Mouse (Mus musculus): ENCODE data around the gene Gtf2ird1.
"Not testable (repeated sequence)": the region's sequence is repeated elsewhere in the genome, so short reads cannot be mapped to it uniquely, and the experiment has no call there.

The Gtf2ird1 gene

GRCm38 (mm10) chr5:134409606-134410306, 46.8 kb downstream of the Gtf2ird1 start:
- DNase-seq (ENCODE audit: low spot score in 2 of 2), result no peak

- DNase-seq (ENCODE audit: low spot score in 2 of 2), result no peak
These were observed 48.4 kb downstream of the Gtf2ird1 start for GRCm38 (mm10) chr5:134408119-134408518.

DNA sequence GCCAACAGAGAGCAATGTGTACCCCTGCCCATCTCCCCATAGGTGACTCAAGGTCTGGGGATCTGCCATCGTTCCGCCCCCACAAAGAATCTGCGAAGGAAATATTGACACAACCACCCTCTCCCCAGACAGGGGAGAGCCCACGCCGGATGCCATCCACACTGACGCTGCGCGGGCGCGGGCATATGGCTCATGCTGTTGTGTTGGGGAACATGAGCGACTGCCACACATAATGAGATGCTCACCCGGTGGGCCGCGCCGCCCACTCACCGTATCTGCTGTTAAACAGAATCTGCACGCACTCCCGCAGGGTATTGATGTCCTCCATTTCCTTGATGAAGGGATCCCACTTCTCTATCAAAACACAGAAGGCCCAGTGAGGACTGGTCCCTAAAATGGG, 54.7 kb downstream of the Gtf2ird1 start:
- peak; percentile 28 to 31 for DNase-seq (ENCODE audit: low spot score in 2 of 2)

DNA sequence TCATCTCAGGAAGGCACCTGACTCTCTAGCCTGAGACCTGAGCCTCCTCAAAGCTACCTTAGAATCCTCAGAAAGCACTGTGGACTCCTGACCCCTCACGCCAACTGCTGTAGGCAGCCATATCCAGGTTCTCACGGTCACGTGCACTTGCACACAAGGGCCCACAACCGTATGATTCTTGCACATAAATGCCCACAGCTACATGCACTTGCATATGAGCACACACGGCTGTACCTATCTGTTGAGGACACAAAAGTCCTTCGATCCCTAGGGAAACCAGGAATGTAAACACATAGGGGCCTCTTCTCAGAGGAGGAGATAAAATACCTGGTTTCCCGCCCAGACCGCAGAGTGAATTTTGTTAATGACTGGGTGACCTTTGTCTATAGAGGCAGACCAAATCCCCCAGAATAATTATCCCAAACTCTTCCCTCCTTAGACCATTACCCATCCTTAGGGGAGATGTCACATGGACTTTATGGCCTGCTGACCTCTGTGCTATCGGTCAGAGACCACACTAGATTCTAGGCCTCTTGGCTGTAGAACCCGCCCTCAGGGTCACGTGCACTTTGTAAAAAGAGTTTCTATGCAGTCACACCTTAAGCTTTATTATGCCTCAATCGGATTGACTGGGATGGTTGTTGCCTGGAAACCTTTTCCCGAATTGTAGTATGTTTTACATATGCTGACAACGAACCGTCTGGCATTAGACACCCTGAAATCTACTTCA, 58.9 kb downstream of the Gtf2ird1 start:
- DNase-seq (ENCODE audit: low spot score in 2 of 2), result no peak

- no peak for DNase-seq (ENCODE audit: low spot score in 2 of 2)
These were observed 60.0 kb downstream of the Gtf2ird1 start for GRCm38 (mm10) chr5:134396519-134396918.

GRCm38 (mm10) chr5:134394624-134395023, 61.9 kb downstream of the Gtf2ird1 start:
- no peak for DNase-seq (ENCODE audit: low spot score in 2 of 2)

GRCm38 (mm10) chr5:134393624-134394023, 62.9 kb downstream of the Gtf2ird1 start:
- DNase-seq (ENCODE audit: low spot score in 2 of 2), result no peak

- peak; percentile 51 to 56 for DNase-seq (ENCODE audit: low spot score in 2 of 2)
These were observed 71.4 kb downstream of the Gtf2ird1 start for GRCm38 (mm10) chr5:134385106-134385505.

DNA sequence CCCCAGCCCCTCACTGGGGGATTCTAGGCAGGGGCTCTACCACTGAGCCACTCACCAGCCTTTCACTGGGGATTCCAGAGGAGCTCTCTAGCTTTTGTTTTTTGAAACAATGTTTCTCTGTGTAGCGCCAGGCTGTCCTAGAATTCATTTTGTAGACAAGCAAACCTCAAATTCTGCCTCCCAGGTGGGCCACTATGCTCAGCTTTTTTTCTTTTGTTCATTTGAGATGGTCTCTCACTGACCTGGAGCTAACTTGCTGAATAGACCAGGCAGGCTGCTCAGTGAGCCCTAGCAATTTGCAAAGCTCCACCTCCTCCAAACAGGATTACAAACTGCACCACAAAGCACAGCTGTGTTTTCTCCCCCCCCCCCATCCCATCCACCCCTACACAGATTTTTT, 81.3 kb downstream of the Gtf2ird1 start:
- no peak for DNase-seq (ENCODE audit: low spot score in 2 of 2)

DNA sequence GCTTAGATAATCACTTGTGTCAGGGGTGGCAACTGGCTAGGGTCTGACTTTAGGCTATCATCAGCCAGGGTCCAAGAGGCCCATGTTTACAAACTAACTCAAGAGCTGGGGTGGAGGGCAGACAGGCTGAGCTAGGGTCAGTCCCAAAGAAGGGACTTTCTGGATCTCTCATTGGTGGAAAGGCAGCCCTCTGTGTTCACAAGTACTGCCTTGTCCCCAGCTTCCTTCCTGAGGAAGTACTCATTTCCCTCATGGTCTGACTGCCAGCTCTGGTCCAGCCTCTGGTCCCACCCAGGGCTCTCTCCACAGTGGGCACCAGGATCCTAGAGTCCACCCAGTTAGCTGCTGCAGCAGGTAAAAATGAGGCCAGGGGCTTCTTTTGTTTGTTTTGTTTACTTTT, 82.0 kb downstream of the Gtf2ird1 start:
- no peak for DNase-seq (ENCODE audit: low spot score in 2 of 2)

DNA sequence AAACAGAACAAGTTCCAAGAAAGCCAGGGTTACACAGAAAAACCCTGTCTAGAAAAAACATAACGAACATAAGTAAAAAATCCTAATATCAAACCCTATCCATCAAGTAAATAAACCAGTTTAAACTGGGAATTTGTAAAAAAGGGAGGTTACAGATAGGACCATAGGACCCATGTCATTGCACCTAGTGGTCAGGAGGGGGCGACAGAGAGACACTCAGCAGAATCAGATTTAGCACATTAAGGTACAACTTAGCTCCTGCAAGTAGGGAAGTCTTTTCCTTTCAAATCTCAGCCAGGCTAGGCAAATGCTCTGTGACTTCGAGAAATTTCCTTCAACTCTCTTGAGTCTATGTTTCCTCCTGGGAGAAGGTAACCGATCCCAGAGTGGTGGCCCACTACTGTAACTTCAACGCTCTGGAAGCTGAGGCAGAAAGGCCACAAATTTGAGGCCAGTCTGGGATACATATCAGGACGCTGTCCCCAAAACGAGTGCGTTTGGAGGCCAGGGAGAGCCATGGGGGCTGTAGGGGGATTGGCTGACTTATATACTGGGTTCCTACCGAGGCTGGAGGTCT, 82.5 kb downstream of the Gtf2ird1 start:
- DNase-seq (ENCODE audit: low spot score in 2 of 2), result peak; percentile 22 to 27

DNA sequence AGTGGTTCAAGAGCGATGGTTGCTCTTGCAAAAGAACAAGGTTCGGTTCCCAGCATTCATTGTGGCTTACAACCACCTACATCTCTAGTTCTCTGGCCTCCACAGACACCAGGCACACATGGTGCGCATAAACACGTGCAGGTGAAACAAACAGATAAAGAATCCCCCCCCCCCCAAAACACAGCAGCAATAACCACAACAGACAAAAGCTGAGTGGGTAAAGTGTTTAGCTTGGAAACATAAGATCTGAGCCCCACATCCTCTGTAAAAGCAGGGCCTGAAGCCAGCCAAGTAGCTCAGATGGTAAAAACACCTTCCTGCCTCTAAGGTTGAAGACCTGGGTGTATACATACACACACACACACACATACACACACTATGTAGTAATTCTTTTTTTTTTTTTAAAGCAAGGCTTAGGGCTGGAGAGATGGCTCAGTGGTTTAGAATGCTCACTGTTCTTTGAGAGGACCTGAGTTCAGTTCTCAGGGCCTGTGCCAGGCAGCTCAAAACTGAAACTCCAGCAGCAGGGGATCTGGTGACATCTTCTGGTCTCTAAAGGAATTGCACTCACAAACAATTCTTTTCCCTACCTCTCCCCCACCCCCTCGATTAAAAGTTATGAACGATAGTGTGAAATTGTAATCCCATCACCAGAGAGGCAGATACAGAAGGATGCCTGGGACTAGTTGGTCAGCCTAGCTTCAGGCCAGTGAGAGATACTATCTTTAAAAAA, 83.4 kb downstream of the Gtf2ird1 start:
- DNase-seq (ENCODE audit: low spot score in 2 of 2), result no peak

DNA sequence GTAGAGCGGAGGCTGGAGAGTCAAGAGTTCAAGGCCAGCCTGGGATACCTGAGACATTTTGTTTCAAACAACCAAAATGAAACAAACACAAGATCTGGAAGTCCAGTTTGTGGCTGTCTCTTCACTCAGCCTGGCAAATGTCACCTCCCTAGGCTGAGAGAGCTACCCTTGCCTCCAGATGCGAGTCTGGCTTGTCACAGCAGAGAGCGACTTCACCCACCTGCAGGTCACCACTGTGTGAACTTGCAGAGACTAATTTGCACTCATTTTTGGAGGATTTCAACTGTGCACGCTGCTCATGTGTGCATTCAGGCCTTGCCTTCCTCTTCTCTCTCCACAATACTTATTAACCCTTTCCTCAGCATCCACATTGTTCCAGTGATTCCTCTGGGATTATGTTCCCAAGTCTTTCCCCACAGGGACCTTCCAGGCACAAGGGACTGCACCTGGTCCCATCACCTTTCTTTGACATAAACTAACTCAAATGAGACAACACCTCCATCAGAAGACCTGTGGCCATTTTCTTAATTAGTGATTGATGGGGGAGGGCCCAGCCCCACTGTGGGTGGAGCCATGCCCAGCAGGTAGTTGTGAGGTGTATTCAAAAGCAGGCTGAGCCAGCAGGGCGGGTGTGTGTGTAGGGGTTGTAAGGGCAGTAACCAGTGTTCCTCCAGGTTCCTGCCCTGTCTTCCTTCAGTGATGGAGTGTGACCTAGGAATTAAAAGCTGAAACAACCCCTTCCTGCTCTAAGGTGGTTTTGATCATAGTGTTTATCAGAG, 84.8 kb downstream of the Gtf2ird1 start:
- DNase-seq (ENCODE audit: low spot score in 2 of 2), result no peak

GRCm38 (mm10) chr5:134370831-134371230, 85.7 kb downstream of the Gtf2ird1 start:
- DNase-seq (ENCODE audit: low spot score in 2 of 2), result no peak

DNA sequence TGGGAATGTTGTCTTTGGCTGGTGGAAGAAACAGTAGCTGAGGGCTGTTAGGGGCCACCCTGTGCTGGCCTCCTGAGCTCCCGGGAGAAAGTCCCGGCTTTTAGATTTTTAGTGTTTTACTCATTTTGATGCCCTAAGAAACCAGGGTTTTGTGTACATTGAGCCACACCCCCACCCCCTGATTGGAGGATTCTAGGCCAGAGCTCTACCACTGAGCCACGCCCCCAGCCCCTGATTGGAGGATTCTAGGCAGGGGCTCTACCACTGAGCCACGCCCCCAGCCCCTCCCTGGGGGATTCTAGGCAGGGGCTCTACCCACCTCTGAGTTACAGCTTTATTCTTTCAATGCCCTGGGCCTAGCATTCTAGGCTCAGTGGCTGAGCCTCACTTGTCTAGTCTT, 97.4 kb downstream of the Gtf2ird1 start:
- DNase-seq (ENCODE audit: low spot score in 2 of 2), result no peak

- DNase-seq (ENCODE audit: low spot score in 2 of 2), result not testable (repeated sequence)
These were observed 101.1 kb downstream of the Gtf2ird1 start for GRCm38 (mm10) chr5:134355372-134355771.

DNA sequence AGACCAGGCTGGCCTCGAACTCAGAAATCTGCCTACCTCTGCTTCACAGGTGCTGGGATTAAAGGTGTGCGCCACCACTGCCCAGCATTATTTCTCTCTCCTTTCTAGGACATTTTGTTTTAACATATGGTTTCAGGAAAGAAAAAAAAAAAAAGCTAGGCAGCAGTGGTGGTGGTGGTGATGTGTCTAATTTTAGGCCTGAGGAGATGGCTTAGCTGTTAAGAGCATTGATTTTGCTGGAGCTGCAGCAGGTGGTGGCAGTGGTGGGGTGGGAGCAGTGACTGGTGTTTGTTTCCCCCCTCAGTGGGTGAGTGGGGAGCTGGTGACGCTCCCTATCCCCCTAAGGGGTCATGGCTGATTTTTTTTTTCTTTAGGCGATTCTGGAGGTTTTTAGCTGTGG, 103.4 kb downstream of the Gtf2ird1 start:
- no peak for DNase-seq (ENCODE audit: low spot score in 2 of 2)

DNA sequence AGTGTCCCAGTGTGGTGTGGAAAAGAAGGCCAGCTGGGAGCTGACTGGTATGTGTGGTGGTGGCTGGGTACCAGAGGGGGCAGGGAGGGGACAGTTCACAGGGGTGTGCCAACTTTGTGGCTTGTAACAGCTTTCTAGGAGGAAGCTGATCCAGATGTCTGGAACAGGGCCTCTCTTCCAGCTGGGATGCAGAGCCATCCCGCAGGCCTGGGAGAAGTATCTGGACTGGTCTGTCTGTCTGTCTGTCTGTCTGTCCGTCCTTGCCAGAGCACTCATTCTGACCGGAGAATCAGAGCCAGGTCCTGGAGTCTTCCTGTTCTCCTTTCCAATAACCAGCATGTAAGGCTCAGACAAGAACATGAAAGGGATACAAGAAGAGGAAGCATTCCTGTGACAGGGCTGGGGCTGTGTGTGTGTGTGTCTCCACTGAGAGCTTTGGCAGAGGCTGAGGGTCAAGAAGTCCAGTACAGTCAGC, 104.0 kb downstream of the Gtf2ird1 start:
- DNase-seq (ENCODE audit: low spot score in 2 of 2), result no peak

DNA sequence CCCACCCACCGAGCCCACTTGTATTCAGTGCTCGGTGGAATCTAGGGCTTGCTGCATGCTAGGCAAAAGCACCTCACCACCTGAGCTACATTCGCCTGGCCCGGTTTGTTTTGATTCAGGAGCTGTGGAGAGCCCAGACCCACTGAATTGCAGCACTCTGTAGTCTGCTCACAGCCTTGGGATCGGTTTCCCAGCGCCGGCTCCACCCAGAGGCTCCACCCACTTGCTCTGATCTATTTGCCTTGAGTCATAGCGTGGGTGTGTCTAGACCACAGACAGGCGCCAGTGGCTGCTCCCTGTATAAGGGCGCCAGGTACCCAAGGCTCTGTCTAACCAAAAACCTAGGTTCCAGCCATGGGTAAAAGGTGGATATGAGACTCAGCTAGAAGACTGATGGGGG, 105.9 kb downstream of the Gtf2ird1 start:
- no peak for DNase-seq (ENCODE audit: low spot score in 2 of 2)

GRCm38 (mm10) chr5:134347066-134347465, 109.5 kb downstream of the Gtf2ird1 start:
- no peak for DNase-seq (ENCODE audit: low spot score in 2 of 2)

GRCm38 (mm10) chr5:134345449-134345848, 111.1 kb downstream of the Gtf2ird1 start:
- no peak for DNase-seq (ENCODE audit: low spot score in 2 of 2)
